Mouse (Mus musculus) kidney, embryonic 15.5 days (tissue): ENCODE results near the gene Kcnq4. TPM values are rescaled to one million over a fixed set of nuclear protein-coding genes. Genes with fewer than 3 reads are reported as not detected.
A peak's percentile ranks its signal among the peaks of the same experiment; 100 is the strongest.

ENCODE experiments used
- ATAC-seq: fragments of 200-750 bp; cut with Nextera tagmentation; replicated peaks from 2 replicates; pipeline ENCODE4 v1.8.0; 2017; ENCODE audit warnings: moderate TSS enrichment; ENCODE audit not compliant: low FRiP score
- H3K27ac ChIP-seq: fragments of 300-500 bp; sonication (generic); 2 replicates; pipeline ENCODE4 v1.5.1; 2015; ENCODE audit warnings: mild to moderate bottlenecking, inconsistent platforms
- H3K27me3 ChIP-seq: fragments of 300-500 bp; sonication (generic); 2 replicates; pipeline ENCODE4 v1.6.1; 2015; ENCODE audit warnings: inconsistent platforms
- H3K36me3 ChIP-seq: fragments of 300-500 bp; sonication (generic); 2 replicates; pipeline ENCODE4 v1.6.1; 2015; ENCODE audit warnings: inconsistent platforms
- H3K4me1 ChIP-seq: fragments of 300-500 bp; sonication (generic); 2 replicates; pipeline ENCODE4 v1.6.1; 2015; ENCODE audit warnings: inconsistent platforms
- H3K4me2 ChIP-seq: fragments of 300-500 bp; sonication (generic); 2 replicates; pipeline ENCODE4 v1.6.1; 2015; ENCODE audit warnings: moderate library complexity, mild to moderate bottlenecking, inconsistent platforms
- H3K4me3 ChIP-seq: fragments of 300-500 bp; sonication (generic); replicated peaks from 2 replicates; pipeline ENCODE4 v1.5.1; 2015; ENCODE audit warnings: mild to moderate bottlenecking, inconsistent platforms
- H3K9ac ChIP-seq: fragments of 300-500 bp; sonication (generic); 2 replicates; pipeline ENCODE4 v1.6.1; 2015; ENCODE audit warnings: mild to moderate bottlenecking, inconsistent platforms
- H3K9me3 ChIP-seq: fragments of 300-500 bp; sonication (generic); replicated peaks from 2 replicates; pipeline ENCODE4 v1.6.1; 2016; ENCODE audit warnings: inconsistent platforms
- WGBS: fragments of 180-500 bp; shearing (Covaris S2); methylation state at CpG from one replicate; pipeline ENCODE4 v1.1.7; 2015; ENCODE audit warnings: mixed read lengths; 5-methylcytosine and 5-hydroxymethylcytosine counted together
- polyA plus RNA-seq: library from polyadenylated mRNA; unstranded; fragments of >200 nt; fragmentation: Nextera tagmentation; extraction: Ambion mirVana; gene quantifications from 2 replicates; pipeline ENCODE4 v1.2.1, GENCODE M21; 2015

The Kcnq4 gene
- polyA plus RNA-seq, 1 experiment from 2014 or later: 1.4 TPM

GRCm38 (mm10) chr4:120692717-120693116 lies 55.7 kb downstream of the Kcnq4 start:
- Histone ChIP-seq H3K9me3 (no peaks in the 10 kb centered on the region), H3K4me1 (peaks cover 2% of the 10 kb centered on the region), H3K27me3 (peaks cover 30% of the 10 kb centered on the region), H3K36me3 (no peaks in the 10 kb centered on the region), H3K9ac (no peak overlapping the region), H3K27ac (no peak overlapping the region), H3K4me2 (no peak overlapping the region), H3K4me3 (no peak overlapping the region)
- no peak for ATAC-seq
- WGBS: 43% methylated on average over 10 of the region's 10 CpGs

- Histone ChIP-seq H3K9me3 (no peaks in the 10 kb centered on the region), H3K9ac (no peak overlapping the region), H3K36me3 (no peaks in the 10 kb centered on the region), H3K27ac (no peak overlapping the region), H3K4me2 (no peak overlapping the region), H3K27me3 (0 out of 2 replicates have a peak, but pooled peaks cover 7% of the 10 kb centered on the region), H3K4me3 (no peak overlapping the region), H3K4me1 (0 out of 2 replicates have a peak, but pooled peaks cover 2% of the 10 kb centered on the region)
- ATAC-seq: no peak
- 75% methylated on average over 6 of the region's 6 CpGs for WGBS
Measured at GRCm38 (mm10) chr4:120689317-120689716, 59.1 kb downstream of the Kcnq4 start.

GRCm38 (mm10) chr4:120687282-120687681 lies 61.1 kb downstream of the Kcnq4 start:
- 23% methylated on average over 6 of the region's 6 CpGs for WGBS
- ATAC-seq: no peak

GRCm38 (mm10) chr4:120683278-120683997 lies 65.0 kb downstream of the Kcnq4 start:
- WGBS: 60% methylated on average over 9 of the region's 9 CpGs
- no peak for ATAC-seq
- H3K9me3 ChIP-seq: no peaks in the 10 kb centered on the region

More at GRCm38 (mm10) chr4:120687282-120687681, 61.1 kb downstream of the Kcnq4 start:
- 0 out of 2 replicates have a peak, but pooled peaks cover 2% of the 10 kb centered on the region for H3K4me1 ChIP-seq
- no peaks in the 10 kb centered on the region for H3K27me3 ChIP-seq
- no peak overlapping the region for H3K4me2 ChIP-seq
- H3K9me3 ChIP-seq: no peaks in the 10 kb centered on the region
- no peak overlapping the region for H3K27ac ChIP-seq
- H3K9ac ChIP-seq: no peak overlapping the region
- H3K36me3 ChIP-seq: no peaks in the 10 kb centered on the region
- no peak overlapping the region for H3K4me3 ChIP-seq

GRCm38 (mm10) chr4:120682168-120682567 lies 66.2 kb downstream of the Kcnq4 start:
- H3K9ac ChIP-seq: no peak overlapping the region
- H3K27me3 ChIP-seq: no peaks in the 10 kb centered on the region
- no peak for ATAC-seq
- H3K4me3 ChIP-seq: no peak overlapping the region
- H3K4me2 ChIP-seq: no peak overlapping the region
- no peaks in the 10 kb centered on the region for H3K36me3 ChIP-seq
- no peaks in the 10 kb centered on the region for H3K4me1 ChIP-seq
- no peaks in the 10 kb centered on the region for H3K9me3 ChIP-seq
- WGBS: 36% methylated on average over 10 of the region's 10 CpGs
- H3K27ac ChIP-seq: no peak overlapping the region

More at GRCm38 (mm10) chr4:120683278-120683997, 65.0 kb downstream of the Kcnq4 start:
- Histone ChIP-seq H3K9ac (no peak overlapping the region), H3K36me3 (no peaks in the 10 kb centered on the region), H3K4me2 (no peak overlapping the region), H3K4me1 (0 out of 2 replicates have a peak, but pooled peaks cover 2% of the 10 kb centered on the region), H3K27me3 (no peaks in the 10 kb centered on the region), H3K4me3 (no peak overlapping the region), H3K27ac (no peak overlapping the region)

- no peaks in the 10 kb centered on the region for H3K4me1 ChIP-seq
- H3K9me3 ChIP-seq: no peaks in the 10 kb centered on the region
- ATAC-seq: no peak
- no peak overlapping the region for H3K27ac ChIP-seq
- H3K9ac ChIP-seq: no peak overlapping the region
- no peaks in the 10 kb centered on the region for H3K36me3 ChIP-seq
- no peak overlapping the region for H3K4me2 ChIP-seq
- no peak overlapping the region for H3K4me3 ChIP-seq
- no peaks in the 10 kb centered on the region for H3K27me3 ChIP-seq
- WGBS: 57% methylated on average over 7 of the region's 7 CpGs
Measured at GRCm38 (mm10) chr4:120680953-120681352, 67.5 kb downstream of the Kcnq4 start.

- no peaks in the 10 kb centered on the region for H3K36me3 ChIP-seq
- H3K9ac ChIP-seq: no peak overlapping the region
- 70% methylated on average over 2 of the region's 2 CpGs for WGBS
- H3K4me2 ChIP-seq: no peak overlapping the region
- no peak overlapping the region for H3K4me3 ChIP-seq
- no peak for ATAC-seq
- H3K9me3 ChIP-seq: no peaks in the 10 kb centered on the region
- no peaks in the 10 kb centered on the region for H3K27me3 ChIP-seq
- H3K4me1 ChIP-seq: no peaks in the 10 kb centered on the region
- no peak overlapping the region for H3K27ac ChIP-seq
Measured at GRCm38 (mm10) chr4:120675640-120676039, 72.8 kb downstream of the Kcnq4 start.

- no peaks in the 10 kb centered on the region for H3K9me3 ChIP-seq
- no peak overlapping the region for H3K4me2 ChIP-seq
- H3K4me3 ChIP-seq: no peak overlapping the region
- H3K4me1 ChIP-seq: no peaks in the 10 kb centered on the region
- WGBS: 74% methylated on average over 8 of the region's 8 CpGs
- H3K9ac ChIP-seq: no peak overlapping the region
- no peak overlapping the region for H3K27ac ChIP-seq
- peak; percentile 80; the same call in 1 of the 2 replicates for ATAC-seq
- H3K36me3 ChIP-seq: no peaks in the 10 kb centered on the region
- no peaks in the 10 kb centered on the region for H3K27me3 ChIP-seq
Measured at GRCm38 (mm10) chr4:120674775-120675451, 73.5 kb downstream of the Kcnq4 start.

- ATAC-seq: no peak
- 83% methylated on average over 3 of the region's 3 CpGs for WGBS
- no peak overlapping the region for H3K27ac ChIP-seq
- no peaks in the 10 kb centered on the region for H3K36me3 ChIP-seq
- H3K9ac ChIP-seq: no peak overlapping the region
- H3K4me1 ChIP-seq: no peaks in the 10 kb centered on the region
- H3K27me3 ChIP-seq: peaks cover 5% of the 10 kb centered on the region
- no peak overlapping the region for H3K4me2 ChIP-seq
- no peak overlapping the region for H3K4me3 ChIP-seq
- no peaks in the 10 kb centered on the region for H3K9me3 ChIP-seq
Measured at GRCm38 (mm10) chr4:120673606-120674005, 74.8 kb downstream of the Kcnq4 start.

- no peaks in the 10 kb centered on the region for H3K36me3 ChIP-seq
- no peak overlapping the region for H3K9ac ChIP-seq
- ATAC-seq: no peak
- peaks cover 17% of the 10 kb centered on the region for H3K4me1 ChIP-seq
- no peak overlapping the region for H3K4me3 ChIP-seq
- H3K4me2 ChIP-seq: no peak overlapping the region
- peaks cover 20% of the 10 kb centered on the region for H3K27me3 ChIP-seq
- no peak overlapping the region for H3K27ac ChIP-seq
- H3K9me3 ChIP-seq: no peaks in the 10 kb centered on the region
- WGBS: 58% methylated on average over 12 of the region's 12 CpGs
Measured at GRCm38 (mm10) chr4:120671046-120671445, 77.4 kb downstream of the Kcnq4 start.

- H3K4me2 ChIP-seq: no peak overlapping the region
- H3K4me1 ChIP-seq: peaks cover 23% of the 10 kb centered on the region
- no peak overlapping the region for H3K9ac ChIP-seq
- no peak overlapping the region for H3K4me3 ChIP-seq
- no peaks in the 10 kb centered on the region for H3K9me3 ChIP-seq
- peaks cover 24% of the 10 kb centered on the region for H3K27me3 ChIP-seq
- H3K27ac ChIP-seq: no peak overlapping the region
- ATAC-seq: no peak
- WGBS: 64% methylated on average over 5 of the region's 5 CpGs
- no peaks in the 10 kb centered on the region for H3K36me3 ChIP-seq
Measured at GRCm38 (mm10) chr4:120669585-120669984, 78.8 kb downstream of the Kcnq4 start.

GRCm38 (mm10) chr4:120668551-120668950 lies 79.9 kb downstream of the Kcnq4 start:
- no peak overlapping the region for H3K9ac ChIP-seq
- no peaks in the 10 kb centered on the region for H3K9me3 ChIP-seq
- H3K4me3 ChIP-seq: no peak overlapping the region
- H3K4me2 ChIP-seq: peak overlapping the region; percentile 94; the same call in 1 of the 2 replicates
- no peak for ATAC-seq
- no peaks in the 10 kb centered on the region for H3K36me3 ChIP-seq
- peaks cover 23% of the 10 kb centered on the region for H3K4me1 ChIP-seq
- peaks cover 24% of the 10 kb centered on the region for H3K27me3 ChIP-seq
- H3K27ac ChIP-seq: no peak overlapping the region
- WGBS: 94% methylated on average over 4 of the region's 4 CpGs
